Mouse (Mus musculus) left cerebral cortex, postnatal 25 days (tissue): Measurements from ENCODE around the gene Ccdc117. TPM values are rescaled to one million over a fixed set of nuclear protein-coding genes. Genes with fewer than 3 reads are reported as not detected.
"Not testable (repeated sequence)": the region's sequence is repeated elsewhere in the genome, so short reads cannot be mapped to it uniquely, and the experiment has no call there.

ENCODE experiments used
- DNase-seq, 2 experiments: peaks; one replicate each; pipeline ENCODE4 v3.0.0; 2022; ENCODE audit warnings: low spot score in 2 of 2, mixed read lengths in 1 of 2
- intact Hi-C: fragments of 180-260 bp; cut with DNase I; formaldehyde crosslinking; loops from one replicate; pipeline ENCODE4 v1.15.1; 2025
- total RNA-seq, 2 experiments: library from RNA; stranded (reverse); gene quantifications; 2 replicates each; pipeline ENCODE4 v1.2.3; 2021

Ccdc117 gene
- total RNA-seq = 10 to 100 TPM; 13.8 to 15.4 TPM

GRCm38 (mm10) chr11:5541799-5542481 is at the start of gene Ccdc117:
Gene Ccdc117 (minus strand): TSS chr11:5542187.
- intact Hi-C loops = loop anchor here (5.0 kb wide), 2 partner anchors 150 to 165 kb away; no protein-coding TSS in a partner anchor
- peak; percentile 87 to 93 for DNase-seq

GRCm38 (mm10) chr11:5575046-5575445 is 33.1 kb upstream of the Ccdc117 start:
- intact Hi-C loops = no loop called here
- DNase-seq = no peak

GRCm38 (mm10) chr11:5573821-5574220 is 31.8 kb upstream of the Ccdc117 start:
- no peak for DNase-seq
- intact Hi-C loops = no loop called here

GRCm38 (mm10) chr11:5571856-5572255 is 29.9 kb upstream of the Ccdc117 start:
- no peak for DNase-seq
- intact Hi-C loops = no loop called here

GRCm38 (mm10) chr11:5569474-5569873 is 27.5 kb upstream of the Ccdc117 start, which contains the start of gene Ankrd36:
Gene Ankrd36 (plus strand): TSS chr11:5569684.
- intact Hi-C loops = no loop called here
- DNase-seq = no peak

- DNase-seq = no peak
- intact Hi-C loops = no loop called here
Observed at GRCm38 (mm10) chr11:5568082-5568481, 26.1 kb upstream of the Ccdc117 start.

- intact Hi-C loops = no loop called here
- no peak for DNase-seq
Observed at GRCm38 (mm10) chr11:5567654-5568053, 25.7 kb upstream of the Ccdc117 start.

- intact Hi-C loops = no loop called here
- no peak for DNase-seq
Observed at GRCm38 (mm10) chr11:5566506-5566905, 24.5 kb upstream of the Ccdc117 start.

- DNase-seq = no peak
- intact Hi-C loops = no loop called here
Observed at GRCm38 (mm10) chr11:5565596-5565995, 23.6 kb upstream of the Ccdc117 start.

GRCm38 (mm10) chr11:5563898-5564297 is 21.9 kb upstream of the Ccdc117 start:
- intact Hi-C loops = loop anchor here (2.0 kb wide), 1 partner anchor 127 kb away; no protein-coding TSS in a partner anchor
- DNase-seq = no peak

GRCm38 (mm10) chr11:5562625-5563268 is 20.8 kb upstream of the Ccdc117 start:
- intact Hi-C loops = loop anchor here (2.0 kb wide), 1 partner anchor 128 kb away; no protein-coding TSS in a partner anchor
- no peak for DNase-seq

- DNase-seq = no peak
- intact Hi-C loops = no loop called here
Observed at GRCm38 (mm10) chr11:5560273-5560672, 18.3 kb upstream of the Ccdc117 start.

GRCm38 (mm10) chr11:5551931-5552330 is 9.9 kb upstream of the Ccdc117 start:
- intact Hi-C loops = no loop called here
- no peak for DNase-seq

GRCm38 (mm10) chr11:5551430-5551829 is 9.4 kb upstream of the Ccdc117 start:
- intact Hi-C loops = no loop called here
- DNase-seq = no peak

- no peak for DNase-seq
- intact Hi-C loops = no loop called here
Observed at GRCm38 (mm10) chr11:5546693-5547092, 4.7 kb upstream of the Ccdc117 start.

GRCm38 (mm10) chr11:5545457-5545856 is 3.5 kb upstream of the Ccdc117 start:
- intact Hi-C loops = no loop called here
- DNase-seq = no peak

GRCm38 (mm10) chr11:5544709-5545108 is 2.7 kb upstream of the Ccdc117 start:
- intact Hi-C loops = loop anchor here (5.0 kb wide), 2 partner anchors 148 to 163 kb away; no protein-coding TSS in a partner anchor
- DNase-seq = not testable (repeated sequence)

GRCm38 (mm10) chr11:5543281-5543680 is 1.3 kb upstream of the Ccdc117 start:
- intact Hi-C loops = loop anchor here (5.0 kb wide), 2 partner anchors 149 to 164 kb away; no protein-coding TSS in a partner anchor
- DNase-seq = no peak

GRCm38 (mm10) chr11:5542482-5543185 is 647 bp upstream of the Ccdc117 start:
- intact Hi-C loops = loop anchor here (5.0 kb wide), 2 partner anchors 150 to 165 kb away; no protein-coding TSS in a partner anchor
- no peak for DNase-seq

GRCm38 (mm10) chr11:5541230-5541798 is 673 bp downstream of the Ccdc117 start:
- intact Hi-C loops = loop anchor here (5.0 kb wide), 2 partner anchors 151 to 166 kb away; no protein-coding TSS in a partner anchor
- no peak for DNase-seq
